Mouse (Mus musculus): ENCODE measurements around the gene Folr2.

DNA sequence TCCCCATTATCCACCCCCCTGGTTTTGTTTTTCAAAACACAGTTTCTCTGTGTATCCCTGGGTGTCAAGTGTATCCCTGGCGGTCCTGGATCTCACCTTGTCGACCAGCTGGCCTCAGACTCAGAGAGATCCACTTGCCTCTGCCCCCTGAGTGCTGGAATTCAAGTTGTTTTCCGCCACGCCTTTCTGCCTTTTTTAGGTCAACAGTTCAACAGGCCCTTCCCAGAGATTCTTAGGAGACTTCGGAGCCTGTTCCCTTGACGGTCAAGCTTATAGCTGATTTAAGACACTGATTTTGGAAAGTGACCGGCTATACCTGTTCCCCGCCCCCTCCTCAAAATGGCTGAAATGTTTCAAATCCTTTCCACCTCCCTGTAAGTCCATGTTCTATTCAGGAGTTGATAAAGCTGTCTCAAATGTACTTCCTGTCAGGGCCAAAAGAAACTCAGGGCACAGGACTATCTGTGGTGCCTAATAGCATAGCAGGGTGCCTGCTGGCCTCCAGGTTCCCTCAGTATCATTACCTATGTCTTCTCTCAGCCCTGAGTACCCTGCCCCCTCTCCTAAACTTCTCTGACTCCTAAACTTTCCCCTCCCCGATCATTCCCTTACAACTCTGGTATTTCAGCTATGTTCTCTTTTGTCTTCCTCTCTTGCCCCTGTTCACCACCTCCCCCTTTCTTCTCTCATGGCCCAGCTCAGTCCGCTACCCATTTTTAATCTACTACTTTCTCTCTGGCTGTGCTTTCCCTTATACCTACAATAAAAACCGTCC lies 9.7 kb upstream of the Folr2 start:
- TF ChIP-seq GATA1 (IDR thresholded peaks at IDR 0.05; ENCODE audit: borderline replicate concordance, low read length) (no peak), FLI1 (IDR thresholded peaks at IDR 0.05; ENCODE audit: low read length) (no peak)
